Mouse (Mus musculus): ENCODE results near the gene Usp11.
A peak's percentile ranks its signal among the peaks of the same experiment; 100 is the strongest.
"Not testable (repeated sequence)": the region's sequence is repeated elsewhere in the genome, so short reads cannot be mapped to it uniquely, and the experiment has no call there.

Gene Usp11

DNA sequence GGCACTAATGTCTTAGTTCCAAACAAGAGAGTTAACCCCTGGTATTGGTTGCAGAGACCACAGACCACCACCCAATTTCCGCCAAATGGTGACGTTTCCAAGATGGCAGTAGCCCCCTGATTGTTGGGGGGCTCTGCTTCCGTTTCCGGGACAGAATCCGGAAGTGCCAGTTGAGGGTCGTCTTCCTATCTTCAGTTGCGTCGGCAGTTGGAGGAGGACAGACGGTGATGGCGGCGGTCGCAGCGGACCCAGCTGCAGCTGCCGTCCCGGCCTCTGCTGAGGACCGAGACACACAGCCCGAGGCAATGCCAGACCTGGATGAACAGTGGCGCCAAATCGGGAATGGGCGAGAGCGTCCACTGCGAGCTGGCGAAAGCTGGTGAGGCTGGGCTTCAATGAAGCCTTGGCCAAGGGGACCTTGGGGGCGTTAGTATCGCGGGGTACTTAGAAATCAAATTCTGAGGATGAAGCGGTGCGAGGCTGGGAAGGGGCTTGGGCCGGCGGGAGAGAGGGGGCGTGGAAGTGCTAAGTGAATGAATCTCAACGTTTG lies at the start of gene Usp11:
Gene Usp11, plus strand, starts transcription at position 166 of the 550 bp plus-strand sequence.
- peak; percentile 23 to 32 for DNase-seq (ENCODE audit: low spot score in 2 of 2)

DNA sequence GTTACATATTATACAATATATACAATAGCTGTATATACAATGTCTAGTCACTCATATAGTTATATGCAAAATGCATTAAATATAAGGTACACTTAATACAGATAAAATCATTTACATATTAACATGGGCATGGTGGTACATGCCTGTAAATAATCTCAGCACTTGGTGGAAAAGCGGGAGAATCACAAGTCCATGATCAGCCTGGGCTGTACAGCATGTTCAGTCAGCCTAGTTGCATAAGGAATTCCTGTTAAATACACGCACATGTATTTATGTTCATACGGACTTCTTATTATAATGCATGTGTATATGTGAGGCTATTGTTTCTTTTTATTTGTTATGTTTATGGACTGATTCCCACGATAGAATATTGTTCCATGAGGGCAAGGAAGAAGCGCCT lies 46.1 kb upstream of the Usp11 start:
- no peak for DNase-seq (ENCODE audit: low spot score in 2 of 2)

DNA sequence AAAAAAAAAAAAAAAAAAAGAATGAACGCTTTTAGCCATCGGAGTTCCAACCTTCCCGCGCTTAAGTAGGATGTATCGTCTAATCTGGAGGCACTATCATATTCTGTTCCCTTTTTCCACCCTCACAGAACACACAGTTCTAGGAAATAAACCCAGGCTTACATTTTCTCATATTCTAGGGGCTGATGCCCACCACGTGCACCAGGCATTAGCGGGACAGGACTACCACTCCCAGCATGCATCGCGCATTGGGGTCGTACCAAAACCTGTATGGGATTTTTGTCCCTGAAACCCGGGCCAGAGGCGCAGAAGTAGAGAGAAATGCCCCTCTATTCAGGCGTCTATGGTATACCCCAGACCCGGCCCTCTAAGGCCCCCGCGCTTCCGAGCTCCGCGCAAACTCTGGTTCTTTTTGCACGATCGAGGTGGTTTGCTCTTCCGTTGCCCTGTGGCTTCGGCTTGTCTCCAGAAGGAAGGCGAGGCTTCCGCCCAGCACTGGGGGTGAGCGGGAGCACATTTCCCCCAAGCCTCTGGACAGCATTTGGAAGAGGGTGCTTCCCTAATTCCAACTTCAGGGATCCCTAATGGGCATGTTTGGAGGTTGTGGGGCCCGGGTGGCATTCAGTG lies 45.6 kb upstream of the Usp11 start, which contains the start of gene Uba1:
Gene Uba1, plus strand, starts transcription at position 301 of the 627 bp plus-strand sequence.
- peak; percentile 71 for DNase-seq (ENCODE audit: low spot score in 2 of 2)

DNA sequence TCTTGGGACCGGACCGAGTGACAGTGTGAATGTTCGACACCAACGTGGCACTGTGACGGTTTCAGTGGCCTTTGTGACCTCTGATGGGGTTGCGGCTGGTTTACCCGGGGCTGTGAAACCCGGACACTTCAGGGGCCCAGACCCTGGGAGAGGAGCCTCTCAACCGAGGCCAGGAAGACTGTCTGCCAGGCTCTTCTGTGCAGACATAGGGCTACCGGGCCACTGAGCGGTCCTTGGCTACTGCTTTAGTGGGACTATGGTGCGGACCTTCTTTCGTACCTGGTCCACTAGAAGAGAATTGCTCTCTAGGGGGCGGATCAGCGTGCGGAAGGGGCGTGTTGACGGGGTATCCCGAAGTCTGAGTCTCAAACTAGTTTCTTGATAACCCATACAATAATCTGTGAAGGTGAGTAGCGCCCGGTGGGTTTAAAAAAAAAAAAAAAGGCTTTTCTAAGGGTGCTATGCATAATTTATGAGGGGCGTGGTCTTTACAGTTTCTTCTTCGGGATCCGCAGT lies 44.8 kb upstream of the Usp11 start:
- no peak for DNase-seq (ENCODE audit: low spot score in 2 of 2)

DNA sequence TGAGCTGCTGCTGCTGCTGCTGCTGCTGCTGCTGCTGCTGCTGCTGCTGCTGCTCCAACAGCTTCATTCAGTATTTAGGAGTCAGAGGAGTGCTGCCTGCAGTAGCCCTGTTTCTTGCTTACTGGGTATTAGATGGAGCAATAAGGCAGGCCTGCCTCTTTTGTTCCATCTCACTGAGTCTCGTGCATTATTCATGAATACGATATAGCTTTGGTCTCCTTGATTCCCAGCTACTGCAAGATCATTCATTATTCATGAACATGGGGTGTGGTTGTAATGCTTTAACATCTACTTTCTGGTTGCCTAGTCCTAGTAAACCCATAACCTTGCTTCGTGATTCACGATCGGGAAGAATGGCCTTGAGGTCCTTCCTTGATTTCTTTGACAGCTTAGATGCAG lies 41.4 kb upstream of the Usp11 start:
- DNase-seq (ENCODE audit: low spot score in 2 of 2), result no peak

DNA sequence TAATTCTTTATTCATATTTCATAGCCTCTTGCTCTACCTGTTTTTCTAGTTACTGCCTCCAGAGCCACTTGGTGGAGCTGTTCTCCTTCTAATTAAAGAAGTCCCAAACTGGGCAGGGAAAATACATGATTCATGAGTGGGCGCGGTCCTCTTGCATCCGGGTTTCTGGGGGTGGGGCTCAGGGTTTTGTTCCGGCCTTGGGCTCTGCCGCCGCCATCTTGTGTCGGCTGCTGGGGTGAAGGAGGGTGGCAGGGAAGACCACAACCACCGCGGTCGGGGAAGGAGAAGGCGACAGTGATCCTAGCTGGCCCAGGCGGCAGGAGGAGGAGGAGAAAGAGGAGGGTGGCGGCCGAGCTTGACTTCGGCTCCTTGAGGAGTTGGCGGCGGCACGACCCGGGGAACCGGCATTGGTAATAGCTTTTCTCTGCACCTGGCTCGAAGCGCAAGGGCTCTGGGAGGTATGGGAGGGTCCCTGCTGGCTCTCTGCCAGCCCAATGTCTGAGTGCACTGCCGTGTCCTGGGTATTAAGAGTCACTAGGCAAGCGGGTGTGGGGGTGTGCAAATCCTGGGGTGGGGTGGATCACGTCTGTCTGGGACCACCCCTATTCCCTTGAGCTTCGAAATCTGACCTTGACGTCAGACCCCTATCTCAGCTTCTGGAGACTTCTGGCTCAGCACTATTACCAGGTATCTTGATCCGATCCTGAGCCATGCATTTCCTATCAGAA lies 40.8 kb upstream of the Usp11 start:
- DNase-seq (ENCODE audit: low spot score in 2 of 2), result peak; percentile 78 to 80

DNA sequence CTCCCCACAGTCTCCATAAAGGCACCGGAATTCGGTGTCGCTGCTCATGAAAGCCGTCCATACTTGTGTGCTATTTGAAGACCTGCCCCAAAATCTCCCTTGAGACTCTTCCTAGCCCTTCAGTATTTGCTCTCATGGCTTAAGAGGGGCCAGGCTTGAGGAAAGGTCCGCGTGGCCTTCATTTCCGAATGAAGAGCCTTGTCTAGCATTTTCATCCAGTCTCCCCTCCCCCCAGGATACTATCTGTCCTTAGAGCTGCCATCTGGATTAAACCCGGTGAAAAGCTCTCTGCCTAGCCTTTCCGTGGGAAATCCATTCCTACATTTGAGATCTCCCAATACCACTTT lies 40.3 kb upstream of the Usp11 start:
- DNase-seq (ENCODE audit: low spot score in 2 of 2), result no peak

DNA sequence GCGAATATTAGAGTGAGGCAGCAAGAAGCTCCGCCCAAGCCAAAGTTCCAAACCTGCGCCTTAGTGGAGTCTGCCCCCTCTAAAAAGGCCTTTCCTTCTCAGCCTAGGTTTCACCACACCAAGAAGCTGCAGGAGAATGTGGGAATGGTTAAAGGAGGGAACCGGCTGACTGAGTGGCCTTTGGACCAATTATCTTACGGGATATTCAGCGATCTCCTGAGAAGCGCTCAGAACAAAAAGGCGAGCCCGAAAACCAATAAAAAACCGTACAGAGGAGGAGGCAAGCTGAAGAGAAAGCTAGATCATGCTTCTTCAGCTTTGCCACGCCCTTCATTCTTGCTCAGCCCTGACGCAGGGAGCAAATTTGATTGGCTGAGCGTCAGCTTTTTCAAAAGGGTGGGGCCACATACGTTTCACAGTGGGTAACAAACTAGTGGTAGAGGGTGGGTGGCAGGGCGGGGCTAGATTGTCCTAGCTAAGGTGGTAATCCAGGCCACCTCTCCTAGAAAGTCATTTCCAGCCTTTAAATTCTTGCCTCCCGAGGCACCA lies 16.1 kb upstream of the Usp11 start, which contains the start of gene Cdk16:
Gene Cdk16, plus strand, starts transcription at position 436 of the 549 bp plus-strand sequence.
- DNase-seq (ENCODE audit: low spot score in 2 of 2), result peak; percentile 79 to 90

DNA sequence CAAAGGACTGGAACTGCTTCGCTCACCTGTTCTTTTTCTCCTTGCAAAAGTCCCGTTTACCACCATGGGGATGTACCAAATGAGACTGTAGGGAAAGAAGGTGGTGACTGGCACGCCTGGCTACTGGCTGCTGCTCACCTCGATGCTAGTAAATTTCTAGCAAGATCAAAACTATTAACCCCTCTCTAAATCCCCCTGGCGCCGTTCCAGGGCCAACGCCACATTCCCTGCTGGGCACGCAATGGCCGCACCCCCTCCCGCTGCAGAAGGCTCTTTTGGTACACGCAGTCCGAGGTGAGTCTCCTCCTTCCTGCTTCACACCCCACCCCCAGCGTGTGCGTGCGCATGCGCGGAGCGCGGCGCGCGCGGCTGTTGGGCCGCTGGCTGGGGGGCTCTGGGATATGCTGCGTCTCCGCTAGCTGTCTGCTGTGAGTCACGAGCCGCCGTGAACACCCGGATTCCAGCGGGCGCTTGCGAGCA lies 15.6 kb upstream of the Usp11 start:
- DNase-seq (ENCODE audit: low spot score in 2 of 2), result peak; percentile 77 to 80

DNA sequence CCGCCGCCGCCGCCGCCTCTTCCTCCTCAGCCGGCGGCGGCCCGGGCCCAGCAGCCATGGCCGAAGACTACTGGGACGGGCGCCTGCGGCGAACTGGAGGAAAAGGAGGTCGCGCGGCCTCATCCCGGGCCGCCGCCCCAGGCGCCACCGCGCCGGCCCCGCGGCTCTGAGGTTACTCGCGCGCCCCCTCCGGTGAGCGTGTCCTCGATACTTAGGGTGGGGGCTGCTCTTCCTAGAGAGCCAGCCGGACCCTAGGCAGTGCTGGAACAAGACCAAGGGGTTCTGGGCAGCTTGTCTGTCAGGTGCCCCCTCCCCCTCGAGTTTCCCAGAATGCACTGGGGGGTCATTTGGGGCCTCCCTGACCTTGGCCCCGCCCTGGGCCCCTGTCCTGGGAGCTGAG lies 15.1 kb upstream of the Usp11 start:
- DNase-seq (ENCODE audit: low spot score in 2 of 2), result peak; percentile 1 to 9

DNA sequence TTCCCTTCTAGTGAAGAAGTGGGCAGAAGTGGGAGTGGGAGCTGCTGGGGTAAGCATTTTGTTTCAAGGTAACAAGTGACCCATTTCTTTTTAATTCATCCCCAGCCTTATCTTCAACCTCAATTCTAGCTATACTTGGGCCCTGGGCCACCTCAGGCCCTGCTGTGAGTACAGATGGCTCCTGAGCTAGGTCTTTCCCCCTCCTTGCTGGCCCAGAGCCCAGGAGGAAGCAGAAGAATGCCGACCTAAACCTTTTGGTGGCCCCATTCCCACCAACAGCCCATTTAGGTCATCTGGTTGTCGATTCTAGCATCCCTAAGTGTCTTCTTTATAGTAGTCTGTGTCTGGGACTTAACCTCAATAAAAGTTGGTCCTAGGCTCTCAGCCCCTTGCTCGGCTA lies 12.1 kb upstream of the Usp11 start:
- no peak for DNase-seq (ENCODE audit: low spot score in 2 of 2)

DNA sequence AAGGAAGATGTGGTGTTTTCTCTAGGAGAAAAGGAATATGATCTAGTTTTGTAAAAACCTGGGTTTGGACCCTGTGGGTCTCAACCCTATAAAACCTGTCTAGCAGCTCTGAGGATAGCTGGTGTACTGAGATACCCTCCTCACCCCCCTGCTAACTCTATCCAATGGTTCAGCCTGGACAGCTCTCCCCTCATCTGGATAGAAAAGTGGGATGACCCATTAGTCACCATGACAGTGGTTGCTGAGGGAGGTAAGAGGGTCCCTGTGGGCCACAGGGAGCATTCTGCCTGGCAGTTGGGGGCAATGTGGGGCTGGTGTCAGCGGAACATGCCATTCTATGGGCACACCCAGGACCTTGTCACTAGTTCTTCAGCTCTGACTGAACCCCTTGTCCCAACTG lies 11.1 kb upstream of the Usp11 start:
- DNase-seq (ENCODE audit: low spot score in 2 of 2), result no peak

DNA sequence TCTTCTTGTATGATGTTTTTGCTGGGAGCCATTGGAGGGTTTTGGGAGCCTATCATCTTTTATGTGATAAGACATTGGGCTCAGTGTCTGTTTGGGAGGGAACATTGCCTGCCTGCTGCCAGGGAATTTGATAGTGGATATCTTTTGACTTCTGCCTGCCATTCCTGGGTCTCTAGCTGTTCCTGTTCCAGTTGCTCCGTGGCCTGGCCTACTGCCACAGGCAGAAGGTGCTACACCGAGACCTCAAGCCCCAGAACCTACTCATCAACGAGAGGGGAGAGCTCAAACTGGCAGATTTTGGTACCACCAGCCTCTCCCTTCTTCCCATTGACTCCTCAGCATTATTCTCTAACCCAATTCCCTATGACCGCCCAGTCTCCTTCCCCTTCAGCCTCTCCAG lies 7.9 kb upstream of the Usp11 start:
- no peak for DNase-seq (ENCODE audit: low spot score in 2 of 2)

DNA sequence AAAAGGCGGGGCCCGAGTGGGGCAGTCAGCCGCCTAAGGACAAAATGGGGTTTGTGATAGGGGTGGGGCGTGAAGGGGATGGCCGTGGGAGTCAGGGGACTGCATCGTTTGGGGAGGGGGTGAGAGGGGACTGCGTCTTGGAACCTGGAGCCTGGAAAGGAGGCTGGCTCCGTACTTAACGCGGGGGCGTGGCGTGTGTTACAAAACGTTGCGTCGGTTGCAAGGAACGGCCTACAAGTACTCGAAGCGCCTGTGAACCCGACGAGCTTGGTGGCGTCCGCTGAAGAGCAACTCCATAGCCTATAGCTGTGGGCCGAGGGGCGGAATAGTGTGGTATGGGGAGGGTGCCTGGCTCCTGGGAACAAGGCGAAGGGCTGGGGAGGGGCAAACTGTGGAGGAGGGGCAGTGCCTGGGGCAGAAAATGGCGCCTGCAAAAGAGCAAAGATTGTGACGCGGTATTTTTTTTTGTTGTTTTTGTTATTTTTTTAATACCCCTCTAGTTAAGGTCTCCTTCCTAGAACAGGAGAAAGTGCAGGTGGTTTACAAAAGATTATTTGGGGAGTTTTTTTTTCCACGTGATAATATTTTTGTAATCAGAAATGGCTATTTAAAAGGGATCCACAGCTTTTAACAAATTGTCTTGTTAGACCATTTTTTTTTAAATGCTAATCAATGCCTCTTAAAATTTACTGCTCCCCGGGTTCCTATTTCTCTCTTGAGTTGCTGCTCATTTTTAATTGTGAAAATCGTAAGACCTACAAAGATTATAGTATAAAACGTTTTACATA lies 783 bp downstream of the Usp11 start:
- peak; percentile 78 to 81 for DNase-seq (ENCODE audit: low spot score in 2 of 2)

DNA sequence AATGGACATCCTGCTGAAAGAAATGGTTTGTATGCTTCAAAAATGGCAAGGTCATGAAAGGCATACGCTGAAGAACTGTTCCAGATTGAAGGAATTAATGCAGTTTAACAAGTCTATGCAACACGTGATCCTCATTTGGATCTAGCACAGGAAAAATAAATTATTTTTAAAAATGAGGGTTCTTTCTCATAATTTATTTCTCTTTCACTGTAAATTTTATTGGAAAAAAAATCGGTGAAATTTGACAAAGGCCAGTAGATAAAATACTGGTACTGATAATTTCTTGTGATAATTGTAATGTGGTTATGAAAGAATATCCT lies 1.3 kb downstream of the Usp11 start:
- DNase-seq (ENCODE audit: low spot score in 2 of 2), result no peak

DNA sequence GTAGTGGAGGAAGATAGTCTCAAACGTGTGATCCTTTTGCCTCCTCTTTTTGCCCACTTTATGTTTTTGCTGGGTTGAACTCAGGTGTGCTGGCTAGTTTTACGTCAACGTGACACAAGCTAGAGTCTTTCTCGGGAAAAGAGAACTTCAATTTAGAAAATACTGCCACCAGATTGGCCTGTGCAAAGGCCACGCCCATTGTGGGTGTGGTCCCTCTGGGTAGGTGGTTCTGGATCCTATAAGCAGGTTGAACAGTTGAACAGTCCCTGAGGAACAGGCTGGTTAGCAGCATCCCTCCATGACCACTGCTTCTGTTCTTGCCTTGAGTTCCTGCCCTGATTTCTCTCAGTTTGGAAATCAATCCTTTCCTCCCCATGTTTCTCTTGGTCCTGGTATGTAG lies 25.0 kb downstream of the Usp11 start:
- no peak for DNase-seq (ENCODE audit: low spot score in 2 of 2)

DNA sequence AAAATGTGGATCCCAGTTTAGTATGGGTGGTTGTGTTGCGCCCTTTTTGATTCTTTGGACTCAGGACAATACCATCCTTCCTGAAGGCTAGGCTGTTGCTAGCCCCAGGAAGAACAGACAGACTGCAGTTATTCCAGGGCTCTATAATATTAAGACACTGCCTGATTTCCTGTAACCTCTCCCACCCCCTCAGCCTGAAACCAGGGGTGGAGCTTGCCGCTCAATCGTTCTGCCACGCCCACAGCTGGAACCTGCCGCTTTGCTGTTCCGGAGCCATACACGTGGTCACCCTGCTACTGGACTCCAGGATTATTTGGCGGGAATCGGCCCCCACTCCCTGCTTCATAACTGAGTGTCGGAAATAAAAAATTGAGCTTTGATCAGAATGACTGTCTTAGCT lies 26.3 kb downstream of the Usp11 start:
- DNase-seq (ENCODE audit: low spot score in 2 of 2), result not testable (repeated sequence)

DNA sequence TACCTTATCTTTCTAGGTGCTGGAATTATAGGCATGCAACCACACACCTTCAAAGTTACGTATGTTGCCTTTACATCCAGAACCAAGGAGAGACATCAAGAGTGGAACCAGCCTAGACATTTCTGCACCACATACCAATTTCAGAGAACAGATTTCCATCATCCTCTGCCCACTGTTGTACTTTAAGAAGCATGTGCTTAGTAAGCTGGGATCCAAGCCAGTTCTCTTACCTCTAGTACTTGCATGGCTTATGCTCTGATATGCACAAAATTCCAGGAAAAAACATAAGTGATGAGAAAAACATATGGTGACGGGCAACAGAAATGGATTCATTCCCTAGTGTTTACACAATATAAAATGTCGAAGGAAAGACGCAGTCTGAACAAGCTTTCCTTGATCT lies 32.8 kb downstream of the Usp11 start:
- peak; percentile 7 to 14 for DNase-seq (ENCODE audit: low spot score in 2 of 2)

DNA sequence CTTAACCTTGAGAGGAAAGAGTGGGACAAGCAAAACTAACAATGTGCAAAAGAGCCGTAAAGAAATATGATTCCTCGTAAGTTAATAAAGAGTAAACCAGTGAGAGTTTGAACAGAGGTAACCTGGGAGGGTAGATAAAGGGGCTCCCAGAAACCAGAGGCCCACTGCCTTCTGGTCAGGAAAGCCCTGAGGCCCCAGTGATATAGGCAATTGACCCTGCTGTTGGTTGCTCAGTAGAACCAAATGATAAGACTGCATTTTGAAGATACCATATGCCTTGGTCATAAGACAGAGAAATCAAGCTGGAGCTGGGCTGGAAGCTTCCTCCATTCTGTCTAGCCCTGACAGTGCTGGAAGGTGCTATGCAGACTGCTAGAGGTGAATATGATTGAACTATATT lies 45.1 kb downstream of the Usp11 start:
- no peak for DNase-seq (ENCODE audit: low spot score in 2 of 2)

DNA sequence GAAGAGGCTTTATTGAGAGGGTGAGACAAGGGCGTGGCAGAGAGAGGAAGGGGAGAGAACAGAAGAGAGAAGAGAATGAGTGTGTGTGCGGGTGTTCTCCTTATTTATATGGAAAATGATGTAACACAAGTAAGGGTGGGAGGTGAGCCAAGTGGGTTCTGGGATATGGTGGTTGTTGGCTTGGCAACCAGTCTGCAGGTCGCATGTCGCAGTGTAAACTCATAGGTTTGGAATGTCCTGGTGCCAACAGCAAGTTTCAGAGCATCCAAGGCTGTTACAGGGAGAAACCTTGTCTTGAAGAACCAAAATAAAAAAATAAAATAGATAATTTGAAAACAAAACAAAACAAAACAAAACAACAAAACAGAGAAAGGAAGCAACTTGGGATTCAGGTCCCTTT lies 57.5 kb downstream of the Usp11 start:
- DNase-seq (ENCODE audit: low spot score in 2 of 2), result no peak
